Mouse (Mus musculus) mature B cell (primary cell): ENCODE data around the gene Tnik.

Experiments
- in situ Hi-C: fragments of 300-500 bp; cut with MboI; formaldehyde crosslinking; loops from 2 replicates; pipeline ENCODE4 v1.14.3; 2019

Gene Tnik

DNA sequence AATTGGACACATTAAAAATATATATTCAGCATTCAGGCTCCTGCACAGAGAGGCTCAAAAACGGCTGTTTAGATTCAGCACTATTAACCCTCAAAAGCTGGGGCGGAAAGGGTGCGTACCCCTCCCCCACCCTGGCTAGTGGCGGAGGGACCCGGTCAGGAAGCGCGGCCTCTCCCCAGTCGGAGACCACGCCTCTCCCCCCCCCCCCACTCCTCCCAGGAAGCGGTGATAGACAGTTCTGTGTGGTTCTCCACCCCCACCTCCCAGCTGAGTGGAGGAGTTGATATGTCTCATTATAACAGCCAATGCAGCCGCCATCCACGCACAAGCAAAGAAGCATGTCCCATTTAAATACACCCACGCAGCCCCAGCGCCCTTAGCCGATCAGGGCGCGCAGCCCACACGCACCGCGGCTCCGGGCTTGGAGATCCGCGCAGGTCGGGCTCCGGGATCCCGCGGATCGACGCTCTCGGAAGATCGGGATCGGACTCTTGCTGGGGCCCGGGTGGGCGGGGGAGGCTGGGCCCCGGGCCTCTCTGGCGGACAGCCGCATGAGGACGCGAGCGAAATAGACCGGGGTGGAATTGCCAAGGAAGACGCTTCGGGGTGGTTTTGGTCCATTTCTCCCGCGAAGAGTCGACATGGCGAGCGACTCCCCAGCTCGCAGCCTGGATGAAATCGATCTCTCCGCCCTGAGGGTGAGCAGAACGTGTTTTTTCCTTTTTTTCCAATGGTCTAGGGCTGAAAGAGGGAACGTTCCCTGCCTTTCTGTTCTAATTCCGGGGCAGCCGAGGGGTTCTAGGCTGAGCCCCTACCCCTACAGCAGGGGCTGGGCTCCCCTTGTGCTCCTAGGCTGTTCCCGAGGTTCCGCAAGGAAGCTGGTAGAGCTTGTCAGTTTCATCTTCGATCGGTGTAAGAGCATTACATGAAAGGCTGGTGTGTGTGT lies at the start of gene Tnik:
TSS of gene Tnik (plus strand) at position 213 of the 946 bp plus-strand sequence.
- in situ Hi-C loops: no loop called here

DNA sequence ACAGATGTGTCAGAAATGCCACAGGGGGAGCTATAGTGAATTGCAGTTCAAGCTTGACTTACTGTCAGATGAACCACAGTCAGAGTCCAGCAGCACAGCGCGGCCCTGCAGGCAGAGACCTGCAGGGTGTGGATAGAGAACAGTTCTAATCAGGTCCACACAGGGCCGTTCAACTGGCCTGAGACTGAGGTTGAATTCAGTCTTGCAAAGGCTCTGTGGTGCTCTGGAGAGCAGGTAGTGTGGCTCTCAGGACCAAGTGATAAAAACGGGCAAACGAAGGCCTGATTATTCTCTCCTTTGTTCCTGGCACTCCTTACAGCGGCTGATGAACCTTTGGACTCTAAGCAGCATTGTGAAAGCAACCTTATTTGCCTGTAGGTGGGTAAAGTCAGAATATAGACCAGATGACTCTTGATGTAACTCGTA lies 48.1 kb upstream of the Tnik start:
- in situ Hi-C loops: no loop called here

DNA sequence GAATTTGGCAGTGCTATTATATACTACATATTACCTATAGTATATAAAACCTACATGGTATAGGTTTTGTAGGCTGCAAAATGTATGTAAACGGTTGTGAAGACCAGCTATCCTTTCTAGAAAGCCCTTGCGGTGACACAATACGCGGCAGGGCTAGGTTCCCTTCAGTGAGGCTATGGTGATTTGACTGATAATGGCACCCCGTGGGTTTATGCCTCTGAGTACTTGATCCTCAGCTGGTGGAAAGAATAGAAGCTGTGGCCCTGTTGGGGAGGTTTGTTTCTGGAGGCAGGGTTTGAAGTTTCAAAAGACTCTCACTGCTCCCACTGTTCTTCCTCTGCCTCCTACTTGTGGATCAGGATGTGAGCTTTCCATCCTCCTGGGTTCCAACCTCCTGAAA lies 46.0 kb upstream of the Tnik start:
- in situ Hi-C loops: no loop called here

DNA sequence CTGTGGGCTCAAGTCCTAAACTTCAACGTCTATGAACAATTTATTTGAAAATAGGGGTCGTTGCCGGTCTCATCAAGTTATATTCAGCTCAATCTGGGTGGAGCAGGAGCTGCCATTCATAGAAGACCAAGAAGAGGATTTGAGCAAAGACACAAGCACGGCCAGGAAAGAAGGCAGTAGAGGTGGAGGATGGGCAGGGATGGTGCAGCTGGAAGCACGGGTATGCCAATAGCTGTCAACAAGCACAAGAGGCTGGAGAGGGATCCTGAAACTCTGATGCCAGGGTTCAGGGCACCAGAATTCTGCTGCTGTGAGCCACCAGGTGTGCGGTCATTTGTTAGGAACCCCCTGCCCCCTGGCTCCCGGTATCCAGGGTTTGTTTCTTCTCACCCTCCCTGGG lies 43.5 kb upstream of the Tnik start:
- in situ Hi-C loops: no loop called here

DNA sequence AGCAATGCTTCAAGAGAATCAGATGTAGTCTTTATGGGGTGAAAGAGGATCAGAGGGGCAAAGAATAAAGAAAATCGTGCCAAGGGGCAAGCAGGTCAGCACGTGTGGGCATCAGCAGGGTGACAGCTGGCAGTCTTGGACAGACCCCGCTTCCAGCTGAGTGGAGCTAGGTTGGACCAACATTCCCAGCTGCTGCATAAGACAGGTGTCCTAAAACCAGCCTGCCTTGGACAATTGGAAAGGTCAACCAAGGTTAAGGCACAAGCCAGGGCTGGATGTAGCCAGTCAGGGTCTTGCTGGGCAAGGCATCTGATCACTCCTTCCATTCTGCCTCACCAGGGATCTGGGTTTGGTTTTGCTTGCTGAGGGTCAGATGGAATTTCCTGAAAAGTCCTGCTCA lies 43.0 kb upstream of the Tnik start:
- in situ Hi-C loops: no loop called here

DNA sequence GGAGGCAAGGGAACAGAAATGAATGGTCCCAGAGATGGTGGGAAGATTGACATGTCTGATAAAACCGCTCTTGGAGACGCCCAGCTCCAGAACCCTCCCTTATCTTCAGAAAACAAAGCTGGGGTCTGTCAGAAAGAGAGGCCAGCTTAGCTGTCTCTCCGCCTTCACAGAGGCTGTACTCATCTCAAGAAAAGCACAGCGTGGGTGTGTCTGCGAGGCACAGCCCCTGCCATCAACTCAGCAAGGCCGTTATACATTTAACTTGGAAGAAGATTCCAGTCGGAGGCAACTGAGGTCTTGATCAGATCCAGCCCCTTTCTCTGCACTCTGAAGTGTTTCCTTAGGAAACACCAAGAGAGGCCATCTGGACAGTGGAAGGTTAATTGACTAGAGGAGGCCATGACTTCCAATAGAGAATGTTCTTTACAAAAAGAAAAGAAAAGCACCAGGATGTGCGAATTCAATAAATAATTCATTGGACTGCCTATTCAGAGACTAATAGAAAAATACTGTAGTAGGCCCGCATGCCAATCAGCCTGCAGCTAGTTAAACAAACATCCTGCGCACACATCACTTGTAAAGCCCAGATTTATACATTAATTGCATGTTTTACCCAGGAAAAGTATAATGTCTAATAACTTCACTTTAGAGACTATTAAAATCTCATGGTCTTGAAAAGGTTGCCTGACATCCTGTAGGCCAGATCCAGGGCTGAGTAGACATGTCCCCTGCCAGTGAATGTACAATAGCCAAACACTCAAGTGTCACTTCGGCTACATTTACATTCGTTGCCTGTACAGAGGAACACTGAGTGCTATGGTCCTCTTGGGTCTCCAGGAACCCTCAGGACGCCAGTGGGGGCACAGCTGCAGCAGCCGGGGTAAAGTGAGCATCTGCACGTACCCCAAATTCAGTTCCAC lies 38.3 kb upstream of the Tnik start:
- in situ Hi-C loops: no loop called here

DNA sequence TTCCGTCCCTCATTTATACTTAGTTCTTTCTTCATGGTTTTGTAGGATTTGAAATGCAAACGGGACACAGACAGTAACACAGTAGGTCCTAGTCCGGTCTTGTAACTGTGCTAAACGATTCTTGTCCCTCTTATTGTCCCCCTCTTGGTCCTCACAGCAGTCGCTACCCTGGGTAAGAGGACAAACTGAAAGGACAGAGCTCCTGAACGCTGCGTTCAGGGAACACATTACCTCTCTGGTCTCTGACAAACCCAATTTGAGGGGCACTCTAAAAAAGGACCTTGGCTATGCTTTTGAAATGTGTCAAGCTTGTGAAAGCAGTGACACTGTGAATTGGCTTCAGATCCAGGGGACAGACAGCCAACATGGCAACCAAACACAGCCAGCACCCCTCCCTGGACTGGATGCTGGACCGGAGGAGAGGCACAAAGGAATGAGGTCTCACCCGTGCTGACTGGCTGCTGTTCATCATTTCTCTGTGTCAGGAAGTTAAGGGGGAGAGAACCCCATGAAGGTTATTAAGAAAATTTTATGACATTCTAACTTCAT lies 37.6 kb upstream of the Tnik start:
- in situ Hi-C loops: no loop called here

DNA sequence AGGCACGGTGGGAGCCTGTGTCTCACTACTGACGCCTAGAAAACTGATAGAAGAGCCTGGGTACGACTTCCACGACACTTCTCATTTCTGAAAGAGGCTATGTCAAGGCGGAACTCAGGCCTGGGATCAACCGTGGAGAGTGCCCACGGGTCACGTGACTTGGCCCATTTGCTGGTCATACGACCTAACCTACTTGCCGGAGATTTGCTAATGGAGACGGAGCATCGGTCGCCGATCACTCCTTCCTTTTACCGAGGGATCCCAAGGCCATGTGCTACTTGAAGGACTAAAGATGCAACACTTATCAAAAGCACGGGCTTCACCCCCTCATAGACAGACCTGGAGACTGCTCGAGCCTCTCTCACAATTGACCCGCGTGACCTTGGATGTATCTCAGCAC lies 36.8 kb upstream of the Tnik start:
- in situ Hi-C loops: no loop called here

DNA sequence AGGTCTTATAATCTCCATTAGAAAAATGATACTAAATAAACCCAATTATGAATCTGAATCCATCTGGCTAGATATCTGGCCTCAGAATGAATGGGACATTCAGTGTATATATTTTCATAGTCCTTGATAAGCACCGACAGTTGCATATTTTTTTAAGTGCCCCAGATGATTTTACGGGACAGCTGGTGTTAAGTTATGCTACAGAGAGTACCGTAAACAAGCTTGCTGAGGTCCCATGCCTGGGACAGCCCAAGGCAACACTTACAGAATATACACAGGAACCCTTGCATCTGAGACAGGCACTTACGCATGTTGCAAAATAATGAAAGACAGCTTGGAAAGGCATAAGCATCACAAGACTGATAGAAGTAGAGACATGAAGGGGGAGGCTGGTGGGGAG lies 34.1 kb upstream of the Tnik start:
- in situ Hi-C loops: no loop called here

DNA sequence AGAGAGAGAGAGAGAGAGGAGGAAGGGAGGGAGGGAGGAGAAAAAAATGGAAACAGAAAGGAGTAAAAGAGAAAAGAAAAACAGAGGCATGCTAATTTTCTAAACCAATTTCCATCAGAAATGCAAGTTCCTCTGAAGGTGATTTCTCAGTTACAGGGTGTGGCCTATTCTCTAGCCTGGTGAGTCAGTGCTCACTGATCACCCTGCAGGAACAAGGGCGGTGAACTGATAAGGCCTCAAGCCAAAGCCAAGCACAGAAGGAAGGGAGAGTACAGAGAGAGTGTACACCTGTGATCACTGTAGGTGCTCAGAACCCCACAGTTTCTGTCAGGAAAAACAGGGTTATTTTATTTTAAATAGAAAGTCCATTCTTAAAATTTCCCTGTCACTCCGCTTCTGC lies 33.5 kb upstream of the Tnik start:
- in situ Hi-C loops: no loop called here

DNA sequence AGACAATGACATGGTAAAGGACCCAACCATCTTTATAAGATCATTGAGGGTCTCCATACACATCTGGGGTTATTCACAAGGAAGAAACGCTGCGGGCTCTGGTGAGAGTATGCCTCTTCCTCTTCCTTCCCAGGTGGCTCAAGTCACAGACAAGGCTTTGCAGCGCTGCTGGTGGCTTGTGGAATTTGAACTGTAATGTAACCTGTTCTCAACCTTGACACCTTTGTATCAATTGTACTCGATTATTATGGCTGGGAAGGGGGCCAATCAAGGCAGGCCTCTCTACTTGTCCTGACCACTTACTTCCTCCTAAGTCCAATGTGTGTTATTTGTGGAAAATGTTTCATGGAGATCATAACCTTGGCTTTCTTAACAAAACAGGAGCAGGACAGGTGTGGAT lies 30.1 kb upstream of the Tnik start:
- in situ Hi-C loops: no loop called here

DNA sequence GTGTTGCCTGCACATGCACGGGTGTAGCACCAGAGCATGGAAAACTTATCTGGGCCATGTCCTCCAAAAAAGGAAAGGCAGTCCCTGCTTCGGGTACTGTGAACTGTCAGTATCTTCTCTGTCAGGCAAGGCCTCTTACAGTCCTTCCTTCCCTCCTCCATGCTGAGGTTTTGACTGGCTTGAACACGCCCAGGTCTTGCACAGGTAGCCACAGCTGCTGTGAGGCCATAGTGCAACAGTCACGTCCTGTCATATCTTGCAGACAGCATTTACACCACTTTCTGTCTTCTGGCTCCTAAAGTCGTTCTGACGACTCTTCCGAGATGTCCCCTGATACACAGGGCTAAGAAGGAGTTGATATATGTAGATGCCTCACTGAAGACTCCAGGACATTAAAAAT lies 28.8 kb upstream of the Tnik start:
- in situ Hi-C loops: no loop called here

DNA sequence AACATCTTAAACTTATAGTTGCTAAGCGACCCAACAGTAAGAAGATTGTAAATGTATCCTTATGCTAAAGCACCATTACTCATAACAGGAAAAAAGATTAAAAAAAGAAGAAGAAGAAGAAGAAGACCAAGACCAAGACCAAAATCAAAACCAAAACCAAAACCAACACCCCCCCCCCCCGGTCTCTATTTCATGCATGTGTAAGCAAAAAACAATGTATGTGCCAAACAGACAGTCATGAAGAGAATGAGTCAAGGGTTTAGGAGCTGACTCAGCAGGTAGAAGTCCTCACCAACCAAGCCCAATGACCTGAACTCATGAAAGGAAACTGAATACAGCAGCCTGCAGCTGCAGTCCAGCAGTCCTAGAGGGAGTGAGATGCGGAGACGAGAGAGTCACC lies 26.3 kb upstream of the Tnik start:
- in situ Hi-C loops: no loop called here

DNA sequence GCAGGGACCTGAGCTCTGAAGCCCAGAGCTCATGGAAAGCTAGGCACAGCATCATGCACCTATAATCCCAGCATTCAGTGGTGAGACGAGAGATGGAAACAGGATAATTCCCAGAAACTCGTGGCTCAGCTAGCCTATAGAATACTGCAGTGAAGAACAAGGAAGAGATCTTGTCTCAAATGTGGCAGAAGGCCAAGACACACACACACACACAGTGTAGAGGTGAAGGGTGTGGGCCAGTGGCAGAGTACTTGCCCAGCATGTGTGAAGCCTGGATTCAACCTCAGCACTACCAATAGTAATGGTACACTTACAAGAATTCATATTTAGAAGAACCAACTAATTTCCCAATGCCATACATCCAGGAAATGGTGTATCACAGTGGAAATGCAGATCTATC lies 24.9 kb upstream of the Tnik start:
- in situ Hi-C loops: no loop called here

DNA sequence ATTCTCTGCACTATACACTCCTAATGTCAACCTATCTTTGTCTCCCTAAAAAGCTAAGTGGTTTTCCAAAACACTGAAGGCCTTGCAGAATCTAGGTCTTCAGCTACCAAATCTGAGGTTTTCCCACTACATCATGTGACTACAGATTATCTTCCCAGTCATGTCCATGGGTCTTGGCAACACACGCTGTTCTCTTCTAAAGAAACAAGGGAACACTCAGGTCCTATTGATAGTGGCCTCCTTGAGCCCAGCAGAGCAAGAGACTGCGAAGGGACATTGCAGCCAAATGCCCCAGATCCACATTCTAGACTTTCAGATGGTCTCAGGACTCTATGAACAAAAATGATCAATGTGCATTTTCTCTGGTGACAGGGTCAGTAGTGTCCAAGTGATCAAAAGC lies 20.5 kb upstream of the Tnik start:
- in situ Hi-C loops: no loop called here

DNA sequence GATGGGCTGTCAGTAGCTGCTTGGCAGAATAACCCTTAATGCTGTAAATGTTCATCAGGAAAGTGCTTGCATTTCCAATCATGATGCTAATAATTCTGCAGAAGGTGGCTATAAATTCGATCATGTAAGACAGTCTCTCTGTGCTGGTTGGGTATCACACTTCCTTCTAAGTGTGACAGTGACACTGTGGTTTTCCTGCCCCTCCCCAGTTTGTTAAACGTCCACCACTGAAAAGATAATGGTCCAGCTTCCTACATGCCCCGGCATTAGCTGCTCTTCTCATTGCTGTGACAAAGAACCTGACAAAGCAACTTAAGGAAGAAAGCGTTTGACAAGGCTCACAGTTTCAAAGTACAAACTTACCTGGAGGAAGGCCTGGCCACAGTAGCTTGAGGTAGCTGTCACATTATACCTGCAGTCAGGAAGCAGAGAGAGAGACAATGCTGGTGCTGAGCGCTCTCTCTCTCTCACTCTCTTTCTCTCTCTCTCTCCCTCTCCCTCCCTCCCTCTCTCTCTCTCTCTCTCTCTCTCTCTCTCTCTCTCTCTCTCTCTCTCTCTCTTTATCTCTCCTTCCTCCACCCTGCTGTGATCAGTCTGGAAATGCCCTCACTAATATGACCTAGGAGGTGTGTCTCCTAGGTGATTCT lies 18.6 kb upstream of the Tnik start:
- in situ Hi-C loops: no loop called here

DNA sequence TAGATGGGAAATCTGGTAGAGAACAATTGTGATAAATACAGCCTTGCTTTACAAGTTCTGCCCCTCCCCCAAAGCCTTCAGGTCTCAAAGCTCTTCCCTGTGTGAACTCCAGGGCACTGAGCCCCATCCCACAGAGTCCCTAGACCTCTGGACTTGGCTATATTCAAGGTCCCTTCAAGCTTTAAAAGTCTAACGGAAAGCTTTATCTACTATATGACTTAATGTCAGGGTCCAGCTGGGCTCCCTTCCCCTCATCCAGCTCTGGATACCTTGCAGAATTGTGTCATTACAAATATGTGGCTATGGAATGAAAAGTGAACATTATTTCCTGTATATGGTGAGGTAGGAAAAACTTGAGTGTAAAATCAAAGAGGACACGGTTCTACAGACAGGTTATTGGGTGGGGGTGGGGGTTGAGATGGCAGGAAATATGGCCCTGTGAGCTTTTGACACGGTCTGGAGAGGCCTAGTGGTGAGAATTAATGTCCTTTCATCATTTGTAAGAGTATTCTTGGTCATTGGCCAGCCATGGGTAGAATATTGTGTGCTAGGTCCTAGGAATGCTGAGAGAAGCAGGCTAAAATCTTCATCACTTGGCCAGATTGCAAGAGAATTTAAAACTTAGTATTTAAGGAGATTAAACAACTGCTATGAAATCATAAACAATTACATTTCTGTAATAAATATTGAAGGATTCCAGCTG lies 14.6 kb upstream of the Tnik start:
- in situ Hi-C loops: no loop called here

DNA sequence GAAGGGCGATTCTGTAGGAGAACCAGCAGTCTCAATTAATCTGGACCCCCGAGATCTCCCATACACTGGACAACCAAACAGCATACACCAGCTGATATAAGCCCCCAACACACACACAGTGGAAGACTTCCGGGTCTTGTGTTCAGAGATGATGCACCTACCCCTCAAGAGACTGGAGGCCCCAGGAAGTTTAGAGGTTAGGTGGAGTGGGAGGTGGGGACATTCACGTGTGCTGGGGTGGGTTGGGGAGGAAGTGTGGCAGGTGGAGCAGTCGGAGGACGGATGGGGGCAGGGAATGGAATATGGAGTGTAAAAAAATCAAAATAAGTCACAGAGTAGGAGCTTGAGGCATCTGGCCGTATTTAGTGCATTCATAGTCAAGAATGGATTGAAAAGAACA lies 7.3 kb upstream of the Tnik start:
- in situ Hi-C loops: no loop called here

DNA sequence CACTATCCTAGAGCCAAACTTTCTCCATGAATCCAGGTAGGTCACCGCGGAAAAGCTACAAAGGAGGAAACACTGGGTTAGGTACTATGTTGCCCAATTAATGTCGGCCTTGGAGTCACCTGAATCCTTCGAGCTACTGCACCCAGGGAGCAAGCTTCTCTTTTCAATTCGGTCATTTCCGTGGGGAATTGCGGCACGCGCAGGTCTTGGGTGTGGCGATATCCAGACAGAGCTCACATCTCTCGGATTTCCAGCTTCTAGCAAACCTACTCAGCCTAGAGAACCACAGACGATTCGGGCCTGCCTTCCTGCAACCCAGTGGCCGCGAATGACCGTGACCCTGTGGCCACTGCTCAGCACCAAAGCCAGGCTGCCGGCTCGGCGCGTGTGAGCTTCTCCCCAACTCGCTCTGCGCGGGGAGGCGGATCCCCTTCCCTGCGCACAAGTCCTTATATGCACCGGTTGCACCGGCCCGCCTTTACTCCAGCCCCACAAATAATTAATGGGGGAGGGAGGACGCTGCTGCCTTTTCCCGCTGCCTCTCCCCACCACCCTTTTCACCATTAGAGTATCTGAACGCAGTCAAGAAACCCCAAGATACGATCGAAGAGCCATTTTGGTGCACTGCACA lies 528 bp upstream of the Tnik start:
- in situ Hi-C loops: no loop called here

DNA sequence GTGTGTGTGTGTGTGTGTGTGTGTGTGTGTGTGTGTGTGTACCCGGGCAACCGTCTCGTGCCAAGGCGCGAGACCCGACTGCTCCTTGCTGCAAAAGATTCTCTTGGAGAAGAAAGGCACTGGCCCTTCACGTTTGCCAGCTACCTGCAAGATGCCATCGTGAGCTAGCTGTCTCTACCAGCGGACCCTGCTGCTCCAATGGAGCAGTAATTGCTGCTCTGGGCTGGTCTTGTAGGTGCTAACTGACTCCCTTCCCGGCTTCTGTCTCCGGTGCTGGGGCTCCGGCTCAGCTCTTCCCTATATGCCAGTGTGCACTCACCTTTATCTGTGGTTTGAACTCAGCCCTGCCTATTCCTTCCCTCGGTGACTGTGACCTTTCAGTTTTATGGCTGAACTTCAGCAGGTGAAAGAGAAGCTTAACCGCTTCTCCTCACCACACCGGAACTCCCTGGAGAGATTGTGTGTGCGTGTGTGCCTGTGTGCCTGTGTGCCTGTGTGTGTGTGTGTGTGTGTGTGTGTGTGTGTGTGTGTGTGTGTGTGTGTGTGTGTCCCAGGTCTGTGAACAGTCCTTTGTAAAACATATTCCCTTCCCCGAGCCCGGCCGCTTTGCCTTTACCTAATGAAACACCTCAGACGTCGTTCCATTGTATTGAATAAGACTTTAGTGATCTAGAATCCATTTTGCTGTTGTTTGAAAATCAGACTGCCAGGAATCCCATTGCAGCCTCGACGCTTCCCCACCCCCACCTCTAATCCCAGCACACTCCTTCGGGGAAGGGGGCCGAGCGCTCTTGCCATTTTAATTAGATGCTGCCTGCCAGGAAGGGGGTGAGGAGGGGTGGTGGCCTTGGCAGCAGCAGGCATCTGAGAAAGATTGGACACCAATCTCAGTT lies 1.2 kb downstream of the Tnik start:
- in situ Hi-C loops: no loop called here
